Mouse (Mus musculus) hindbrain, embryonic 16.5 days (tissue): ENCODE results near the gene Tex19.1. TPM values are rescaled to one million over a fixed set of nuclear protein-coding genes. Genes with fewer than 3 reads are reported as not detected.

Experiments used
- polyA plus RNA-seq: library from polyadenylated mRNA; unstranded; fragments of >200 nt; fragmentation: Nextera tagmentation; extraction: Ambion mirVana; gene quantifications from 2 replicates; pipeline ENCODE4 v1.2.1, GENCODE M21; 2015

Gene Tex19.1
- polyA plus RNA-seq, 1 experiment from 2014 or later, result not detected

Other genes with a start within 250 kb of the Tex19.1 start
- 6.3 and 6.7 TPM in 2 replicates for gene Ccdc57, start 213.3 kb upstream of the Tex19.1 start, polyA plus RNA-seq
- gene Slc16a3, start 197.7 kb upstream of the Tex19.1 start, polyA plus RNA-seq, result 11.5 and 15.2 TPM in 2 replicates
- gene Csnk1d, start 154.8 kb upstream of the Tex19.1 start, polyA plus RNA-seq, result 124 and 141 TPM in 2 replicates
- 0.29 TPM in 1 of 2 replicates, not detected in the other for gene Cd7, start 106.7 kb upstream of the Tex19.1 start, polyA plus RNA-seq
- gene Sectm1b, start 82.6 kb upstream of the Tex19.1 start, polyA plus RNA-seq, result not detected in 2 replicates
- gene Sectm1a, start 64.9 kb upstream of the Tex19.1 start, polyA plus RNA-seq, result not detected in 2 replicates
- not detected in 2 replicates for gene Tex19.2, start 27.5 kb upstream of the Tex19.1 start, polyA plus RNA-seq
- gene Uts2r, start 14.1 kb downstream of the Tex19.1 start, polyA plus RNA-seq, result 0.73 and 0.89 TPM in 2 replicates
- gene Hexdc, start 58.3 kb downstream of the Tex19.1 start, polyA plus RNA-seq, result 31.4 and 37.9 TPM in 2 replicates
- 32.7 and 33.3 TPM in 2 replicates for gene Ogfod3, start 58.6 kb downstream of the Tex19.1 start, polyA plus RNA-seq
- gene Cybc1, start 83.2 kb downstream of the Tex19.1 start, polyA plus RNA-seq, result 36.8 and 41.0 TPM in 2 replicates
- gene Narf, start 91.1 kb downstream of the Tex19.1 start, polyA plus RNA-seq, result 85.9 and 89.8 TPM in 2 replicates
- gene Foxk2, start 113.8 kb downstream of the Tex19.1 start, polyA plus RNA-seq, result 11.6 and 12.5 TPM in 2 replicates
- gene Wdr45b, start 208.3 kb downstream of the Tex19.1 start, polyA plus RNA-seq, result 87.3 and 90.0 TPM in 2 replicates
- gene Rab40b, start 242.1 kb downstream of the Tex19.1 start, polyA plus RNA-seq, result 13.6 and 14.1 TPM in 2 replicates